Mouse (Mus musculus) Patski (cell line): ENCODE measurements around the gene Gm9844. TPM values are rescaled to one million over a fixed set of nuclear protein-coding genes. Genes with fewer than 3 reads are reported as not detected.

Experiments used
- ATAC-seq: fragments of 100-300 bp; one replicate; pipeline ENCODE4 v1.8.0; 2021
- CTCF ChIA-PET: fragments of 350-600 bp; sonication (Branson Sonifier 250); formaldehyde crosslinking; loops from one replicate; lab custom pipeline; 2022; ENCODE audit warnings: inconsistent platforms; lab: Charles Lee
- POLR2A ChIA-PET: fragments of 350-600 bp; sonication (Branson Sonifier 250); formaldehyde crosslinking; loops from one replicate; lab custom pipeline; 2022; ENCODE audit warnings: antibody characterized with exemption, inconsistent platforms; lab: Charles Lee
- DNase-seq: peaks from one replicate; pipeline ENCODE4 v3.0.0-alpha.2; 2011; ENCODE audit warnings: low read depth, low spot score
- H3K27me3 ChIP-seq: fragments of 371-371 bp; one replicate; pipeline ENCODE4 v1.5.1; 2021
- CTCF ChIP-seq: fragments of 100-300 bp; IDR thresholded peaks from one replicate; pipeline ENCODE4 v1.5.1; 2021
- in situ Hi-C: fragments of 300-500 bp; cut with MboI; formaldehyde crosslinking; loops from 3 replicates; pipeline ENCODE4 v1.11.1; 2018; ENCODE audit warnings: low pct_unique_long_range_greater_than_20kb, mixed read lengths
- polyA plus RNA-seq: library from polyadenylated mRNA; unstranded; gene quantifications from one replicate; pipeline ENCODE4 v1.2.3, GENCODE M21; 2021

The Gm9844 gene
- polyA plus RNA-seq, 1 experiment from 2014 or later = 1.6 TPM

GRCm38 (mm10) chr7:24850162-24850561 is 11.9 kb upstream of the Gm9844 start:
- DNase-seq (no peak), ATAC-seq (peak; percentile 65)
- POLR2A ChIA-PET = no interaction called here
- no peak for TF ChIP-seq CTCF
- H3K27me3 ChIP-seq = no peaks in the 10 kb centered on the region
- CTCF ChIA-PET = no interaction called here
- in situ Hi-C loops = no loop called here

- no peak for TF ChIP-seq CTCF
- no peak for ATAC-seq
Measured at GRCm38 (mm10) chr7:24850899-24851303, 11.1 kb upstream of the Gm9844 start.

GRCm38 (mm10) chr7:24851596-24852325 is 10.3 kb upstream of the Gm9844 start:
- ChIA-PET CTCF (interaction anchor here (0.6 to 1.0 kb wide), 2 partner anchors 22 to 46 kb away, joined by 3 read pairs; no protein-coding TSS in a partner anchor), POLR2A (interaction anchor here (0.6 to 1.3 kb wide), 2 partner anchors 17 to 37 kb away, joined by 5 to 6 read pairs; partner anchors contain the start of gene Lypd4)
- in situ Hi-C loops = no loop called here
- no peak for TF ChIP-seq CTCF
- H3K27me3 ChIP-seq = no peaks in the 10 kb centered on the region
- no peak for DNase-seq
- no peak for ATAC-seq

More at GRCm38 (mm10) chr7:24850899-24851303, 11.1 kb upstream of the Gm9844 start:
- CTCF ChIA-PET = interaction anchor here (1.0 kb wide), 1 partner anchor 22 kb away, joined by 3 read pairs; no protein-coding TSS in a partner anchor
- in situ Hi-C loops = no loop called here
- POLR2A ChIA-PET = interaction anchor here (0.6 to 1.3 kb wide), 2 partner anchors 18 to 37 kb away, joined by 5 to 6 read pairs; partner anchors contain the start of gene Lypd4
- DNase-seq = no peak
- H3K27me3 ChIP-seq = no peaks in the 10 kb centered on the region

GRCm38 (mm10) chr7:24852557-24853232 is 9.3 kb upstream of the Gm9844 start:
- CTCF ChIA-PET = no interaction called here
- no peak for DNase-seq
- in situ Hi-C loops = no loop called here
- POLR2A ChIA-PET = no interaction called here
- no peak for ATAC-seq
- TF ChIP-seq CTCF = no peak
- no peaks in the 10 kb centered on the region for H3K27me3 ChIP-seq

GRCm38 (mm10) chr7:24853233-24853563 is 8.8 kb upstream of the Gm9844 start:
- POLR2A ChIA-PET = interaction anchor here (0.6 kb wide), 1 partner anchor 10 kb away, joined by 3 read pairs; no protein-coding TSS in a partner anchor
- TF ChIP-seq CTCF = no peak
- ATAC-seq (no peak), DNase-seq (no peak)
- H3K27me3 ChIP-seq = no peaks in the 10 kb centered on the region
- CTCF ChIA-PET = no interaction called here
- in situ Hi-C loops = no loop called here

- no peak for TF ChIP-seq CTCF
- ChIA-PET POLR2A (interaction anchor here (0.6 kb wide), 1 partner anchor 11 kb away, joined by 3 read pairs; no protein-coding TSS in a partner anchor), CTCF (no interaction called here)
- no peak for DNase-seq
- in situ Hi-C loops = no loop called here
- ATAC-seq = no peak
- no peaks in the 10 kb centered on the region for H3K27me3 ChIP-seq
Measured at GRCm38 (mm10) chr7:24853695-24854094, 8.3 kb upstream of the Gm9844 start.

- ChIA-PET CTCF (no interaction called here), POLR2A (no interaction called here)
- DNase-seq (no peak), ATAC-seq (no peak)
- in situ Hi-C loops = no loop called here
- no peaks in the 10 kb centered on the region for H3K27me3 ChIP-seq
- TF ChIP-seq CTCF = no peak
Measured at GRCm38 (mm10) chr7:24856460-24857120, 5.4 kb upstream of the Gm9844 start.

GRCm38 (mm10) chr7:24859234-24859633 is 2.8 kb upstream of the Gm9844 start:
- no peak for TF ChIP-seq CTCF
- ChIA-PET POLR2A (no interaction called here), CTCF (no interaction called here)
- no peak for DNase-seq
- no peak for ATAC-seq
- no peaks in the 10 kb centered on the region for H3K27me3 ChIP-seq
- in situ Hi-C loops = no loop called here

GRCm38 (mm10) chr7:24862853-24863252 is 840 bp downstream of the Gm9844 start:
- ChIA-PET CTCF (no interaction called here), POLR2A (no interaction called here)
- TF ChIP-seq CTCF = no peak
- H3K27me3 ChIP-seq = no peaks in the 10 kb centered on the region
- in situ Hi-C loops = no loop called here
- ATAC-seq (no peak), DNase-seq (no peak)

GRCm38 (mm10) chr7:24864156-24864555 is 2.1 kb downstream of the Gm9844 start:
- in situ Hi-C loops = no loop called here

More at GRCm38 (mm10) chr7:24864156-24864555, 2.1 kb downstream of the Gm9844 start:
- no peak for TF ChIP-seq CTCF
- ChIA-PET POLR2A (no interaction called here), CTCF (interaction anchor here (1.3 kb wide), 1 partner anchor 13 kb away, joined by 3 read pairs; no protein-coding TSS in a partner anchor)
- ATAC-seq = no peak
- no peaks in the 10 kb centered on the region for H3K27me3 ChIP-seq
- no peak for DNase-seq
